Mouse (Mus musculus) brain, embryonic 18.5 days (tissue): ENCODE measurements around the gene D1Ertd622e.
A peak's percentile ranks its signal among the peaks of the same experiment; 100 is the strongest.

Experiments
- DNase-seq: peaks from one replicate; pipeline ENCODE4 v3.0.0-alpha.2; 2012; ENCODE audit warnings: low read depth, low spot score

Gene D1Ertd622e

GRCm38 (mm10) chr1:97661406-97662241 lies at the start of gene D1Ertd622e:
Gene D1Ertd622e (minus strand): TSS chr1:97662074.
- peak; percentile 76 for DNase-seq

GRCm38 (mm10) chr1:97710520-97710919 lies 48.6 kb upstream of the D1Ertd622e start:
- DNase-seq: no peak

- no peak for DNase-seq
These were observed 43.5 kb upstream of the D1Ertd622e start for GRCm38 (mm10) chr1:97705389-97705788.

GRCm38 (mm10) chr1:97704646-97705045 lies 42.8 kb upstream of the D1Ertd622e start:
- DNase-seq: no peak

- no peak for DNase-seq
These were observed 37.2 kb upstream of the D1Ertd622e start for GRCm38 (mm10) chr1:97698956-97699570.

- DNase-seq: no peak
These were observed 35.4 kb upstream of the D1Ertd622e start for GRCm38 (mm10) chr1:97697273-97697672.

- DNase-seq: no peak
These were observed 32.0 kb upstream of the D1Ertd622e start for GRCm38 (mm10) chr1:97693825-97694224.

- DNase-seq: no peak
These were observed 26.9 kb upstream of the D1Ertd622e start for GRCm38 (mm10) chr1:97688756-97689155.

- no peak for DNase-seq
These were observed 14.8 kb upstream of the D1Ertd622e start for GRCm38 (mm10) chr1:97676526-97677177.

GRCm38 (mm10) chr1:97676115-97676514 lies 14.2 kb upstream of the D1Ertd622e start:
- no peak for DNase-seq

- no peak for DNase-seq
These were observed 11.0 kb upstream of the D1Ertd622e start for GRCm38 (mm10) chr1:97672849-97673248.

- DNase-seq: no peak
These were observed 5.4 kb upstream of the D1Ertd622e start for GRCm38 (mm10) chr1:97667288-97667687.

- no peak for DNase-seq
These were observed 450 bp upstream of the D1Ertd622e start for GRCm38 (mm10) chr1:97662324-97662723.

- DNase-seq: peak; percentile 45
These were observed 1.0 kb downstream of the D1Ertd622e start for GRCm38 (mm10) chr1:97660687-97661405.

- no peak for DNase-seq
These were observed 2.5 kb downstream of the D1Ertd622e start for GRCm38 (mm10) chr1:97659405-97659804.

- DNase-seq: no peak
These were observed 4.1 kb downstream of the D1Ertd622e start for GRCm38 (mm10) chr1:97657786-97658185.

- DNase-seq: no peak
These were observed 4.7 kb downstream of the D1Ertd622e start for GRCm38 (mm10) chr1:97657201-97657600.

GRCm38 (mm10) chr1:97654397-97654975 lies 7.4 kb downstream of the D1Ertd622e start:
- no peak for DNase-seq

GRCm38 (mm10) chr1:97650553-97651123 lies 11.2 kb downstream of the D1Ertd622e start:
- no peak for DNase-seq

GRCm38 (mm10) chr1:97650072-97650471 lies 11.8 kb downstream of the D1Ertd622e start:
- DNase-seq: no peak

- no peak for DNase-seq
These were observed 14.8 kb downstream of the D1Ertd622e start for GRCm38 (mm10) chr1:97647037-97647436.
